Mouse (Mus musculus) liver, embryonic 14.5 days (tissue): ENCODE measurements around the gene Cyp2b19. TPM values are rescaled to one million over a fixed set of nuclear protein-coding genes. Genes with fewer than 3 reads are reported as not detected.

Source experiments
- ATAC-seq: fragments of 200-750 bp; cut with Nextera tagmentation; 2 replicates; pipeline ENCODE4 v1.8.0; 2017; ENCODE audit warnings: moderate number of reproducible peaks, mild to moderate bottlenecking, moderate library complexity; ENCODE audit not compliant: insufficient read depth
- DNase-seq, 3 experiments: peaks; one replicate each; pipeline ENCODE4 v3.0.0-alpha.2; 2012 to 2013; ENCODE audit warnings: low read depth in 3 of 3, low spot score in 3 of 3
- H3K27ac ChIP-seq: fragments of 300-500 bp; sonication (generic); 2 replicates; pipeline ENCODE4 v1.5.1; 2014; ENCODE audit warnings: moderate library complexity, mild to moderate bottlenecking, control low read depth, inconsistent platforms
- H3K27me3 ChIP-seq: fragments of 300-500 bp; sonication (generic); 2 replicates; pipeline ENCODE4 v1.6.1; 2014; ENCODE audit warnings: mild to moderate bottlenecking, low read length, moderate library complexity; ENCODE audit not compliant: control insufficient read depth, insufficient read depth
- H3K36me3 ChIP-seq: fragments of 300-500 bp; sonication (generic); replicated peaks from 2 replicates; pipeline ENCODE4 v1.6.1; 2014; ENCODE audit warnings: low read depth; ENCODE audit not compliant: control insufficient read depth, insufficient read depth
- H3K4me1 ChIP-seq, 2 experiments: fragments of 200-500 bp in 1 of 2; fragments of 300-500 bp in 1 of 2; sonication (generic) in 1 of 2; replicated peaks; 2 replicates each; pipeline ENCODE4 v1.6.1; 2012 to 2014; ENCODE audit warnings: antibody characterized with exemption in 1 of 2, inconsistent platforms in 1 of 2, low read length in 1 of 2; ENCODE audit not compliant: control insufficient read depth in 2 of 2, insufficient read depth in 2 of 2
- H3K4me2 ChIP-seq: fragments of 300-500 bp; sonication (generic); 2 replicates; pipeline ENCODE4 v1.6.1; 2014; ENCODE audit warnings: low read depth, mild to moderate bottlenecking, control low read depth, moderate library complexity
- H3K4me3 ChIP-seq, 2 experiments: fragments of 200-500 bp in 1 of 2; fragments of 300-500 bp in 1 of 2; sonication (generic) in 1 of 2; 2 replicates each; pipeline ENCODE4 v1.5.1; 2012 to 2014; ENCODE audit warnings: low read depth in 2 of 2, low read length in 2 of 2, mild to moderate bottlenecking in 2 of 2, control low read depth in 1 of 2, inconsistent platforms in 1 of 2, moderate library complexity in 1 of 2; ENCODE audit not compliant: insufficient read depth in 1 of 2
- H3K9ac ChIP-seq: fragments of 300-500 bp; sonication (generic); replicated peaks from 2 replicates; pipeline ENCODE4 v1.6.1; 2014; ENCODE audit warnings: mild to moderate bottlenecking, control low read depth, moderate library complexity
- H3K9me3 ChIP-seq: fragments of 300-500 bp; sonication (generic); 2 replicates; pipeline ENCODE4 v1.6.1; 2016; ENCODE audit warnings: low read length, mixed read lengths; ENCODE audit not compliant: control insufficient read depth
- CTCF ChIP-seq: IDR thresholded peaks from 2 replicates; pipeline ENCODE4 v1.5.1; 2016; ENCODE audit warnings: antibody characterized with exemption, low read depth, control low read depth
- EP300 ChIP-seq: IDR thresholded peaks from 2 replicates; pipeline ENCODE4 v1.6.1; 2016; ENCODE audit warnings: antibody characterized with exemption, low read depth
- WGBS: fragments of 180-500 bp; shearing (Covaris S2); extraction: QIAGEN DNeasy Blood & Tissue Kit; methylation state at CpG from one replicate; pipeline ENCODE4 v1.1.7; 2014; ENCODE audit not compliant: insufficient replicate concordance; 5-methylcytosine and 5-hydroxymethylcytosine counted together
- polyA plus RNA-seq, 2 experiments: library from polyadenylated mRNA; depleted of rRNA in 1 of 2; stranded (reverse) in 1 of 2; unstranded in 1 of 2; fragments of >200 nt; fragmentation: Nextera tagmentation in 1 of 2; extraction: Ambion mirVana in 1 of 2; gene quantifications; 2 replicates each; pipeline versions ENCODE4 v1.2.1 to v1.2.3; 2012 to 2014

The Cyp2b19 gene
- polyA plus RNA-seq, 2 experiments = not detected

- no peaks in the 10 kb centered on the region for H3K9me3 ChIP-seq
- H3K9ac ChIP-seq = no peak overlapping the region
- DNase-seq (no peak), ATAC-seq (no peak)
- H3K4me2 ChIP-seq = no peak overlapping the region
- H3K27me3 ChIP-seq = no peaks in the 10 kb centered on the region
- H3K27ac ChIP-seq = no peak overlapping the region
- TF ChIP-seq CTCF (peak; percentile 64), EP300 (no peak)
- 27% methylated on average over 6 of the region's 6 CpGs for WGBS
- H3K4me3 ChIP-seq = no peak overlapping the region
- H3K4me1 ChIP-seq = no peaks in the 10 kb centered on the region
- H3K36me3 ChIP-seq = no peaks in the 10 kb centered on the region
These were observed 21.5 kb downstream of the Cyp2b19 start for GRCm38 (mm10) chr7:26778474-26778873.

- Histone ChIP-seq H3K27me3 (no peaks in the 10 kb centered on the region), H3K9me3 (no peaks in the 10 kb centered on the region), H3K4me2 (no peak overlapping the region), H3K4me1 (no peaks in the 10 kb centered on the region), H3K9ac (no peak overlapping the region), H3K27ac (no peak overlapping the region), H3K36me3 (no peaks in the 10 kb centered on the region), H3K4me3 (no peak overlapping the region)
- DNase-seq (peak in 1 of 3 experiments; percentile 17), ATAC-seq (0 out of 2 replicates have a peak, but pooled peaks have one; percentile 48)
- TF ChIP-seq CTCF (no peak), EP300 (no peak)
- WGBS = 66% methylated on average over 5 of the region's 5 CpGs
These were observed 23.0 kb downstream of the Cyp2b19 start for GRCm38 (mm10) chr7:26779799-26780416.

- Histone ChIP-seq H3K36me3 (no peaks in the 10 kb centered on the region), H3K9ac (no peak overlapping the region), H3K27me3 (no peaks in the 10 kb centered on the region), H3K4me2 (no peak overlapping the region), H3K9me3 (no peaks in the 10 kb centered on the region), H3K4me3 (no peak overlapping the region), H3K4me1 (no peaks in the 10 kb centered on the region), H3K27ac (no peak overlapping the region)
- 14% methylated on average over 11 of the region's 11 CpGs for WGBS
- DNase-seq (no peak), ATAC-seq (no peak)
- no peak for TF ChIP-seq CTCF
- no peak for TF ChIP-seq EP300
These were observed 23.6 kb downstream of the Cyp2b19 start for GRCm38 (mm10) chr7:26780510-26780909.

- TF ChIP-seq EP300 (no peak), CTCF (no peak)
- H3K4me3 ChIP-seq = no peak overlapping the region
- ATAC-seq (no peak), DNase-seq (no peak)
- no peaks in the 10 kb centered on the region for H3K36me3 ChIP-seq
- H3K9me3 ChIP-seq = no peaks in the 10 kb centered on the region
- 24% methylated on average over 8 of the region's 8 CpGs for WGBS
- no peak overlapping the region for H3K27ac ChIP-seq
- H3K9ac ChIP-seq = no peak overlapping the region
- H3K4me1 ChIP-seq = no peaks in the 10 kb centered on the region
- H3K27me3 ChIP-seq = no peaks in the 10 kb centered on the region
- H3K4me2 ChIP-seq = no peak overlapping the region
These were observed 24.2 kb downstream of the Cyp2b19 start for GRCm38 (mm10) chr7:26780998-26781766.

DNA sequence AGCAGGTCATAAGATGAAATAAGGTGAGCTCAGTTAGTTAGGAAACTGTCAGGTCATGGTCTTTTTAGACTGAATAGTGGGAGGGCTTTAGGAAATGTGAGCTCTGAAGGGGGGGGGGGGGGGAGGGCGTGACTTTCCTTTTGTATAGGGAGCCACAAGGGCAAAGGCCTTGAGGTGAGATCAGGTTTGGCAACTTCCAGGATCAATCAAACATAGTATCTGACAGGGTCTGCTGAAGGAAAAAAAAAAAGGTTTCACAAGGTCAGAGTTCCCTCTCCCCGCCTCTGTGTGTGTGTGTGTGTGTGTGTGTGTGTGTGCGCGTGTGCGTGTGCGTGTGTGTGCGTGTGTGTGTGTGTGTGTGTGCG, 24.8 kb downstream of the Cyp2b19 start:
- peak; percentile 45; the same call in 1 of the 2 replicates for ATAC-seq
- TF ChIP-seq CTCF = no peak
- TF ChIP-seq EP300 = no peak
- Histone ChIP-seq H3K9ac (no peak overlapping the region), H3K4me2 (no peak overlapping the region), H3K36me3 (no peaks in the 10 kb centered on the region), H3K27ac (no peak overlapping the region), H3K4me1 (no peaks in the 10 kb centered on the region), H3K9me3 (no peaks in the 10 kb centered on the region), H3K27me3 (no peaks in the 10 kb centered on the region), H3K4me3 (no peak overlapping the region)
- WGBS = 37% methylated on average over 8 of the region's 8 CpGs
- no peak for DNase-seq
